Mouse (Mus musculus) CH12.LX (cell line): ENCODE data around the gene Slc23a4. TPM values are rescaled to one million over a fixed set of nuclear protein-coding genes. Genes with fewer than 3 reads are reported as not detected.

ENCODE experiments used
- DNase-seq: peaks from one replicate; pipeline ENCODE4 v3.0.0-alpha.2; 2013; ENCODE audit errors: extremely low read depth
- H3K27ac ChIP-seq: 2 replicates; pipeline ENCODE4 v1.5.1; 2012; ENCODE audit warnings: low read depth, mild to moderate bottlenecking, control low read depth, moderate library complexity; ENCODE audit not compliant: insufficient read depth
- H3K27me3 ChIP-seq: replicated peaks from 2 replicates; pipeline ENCODE3; 2012; ENCODE audit warnings: inconsistent platforms
- H3K36me3 ChIP-seq, 2 experiments: replicated peaks in 1 of 2; 2 replicates each; pipeline versions ENCODE3 to v1.6.1; 2012; ENCODE audit warnings: inconsistent platforms in 1 of 2, low read length in 1 of 2, mild to moderate bottlenecking in 1 of 2, mixed read lengths in 1 of 2, moderate library complexity in 1 of 2; ENCODE audit not compliant: control insufficient read depth in 1 of 2, insufficient read depth in 1 of 2
- H3K4me1 ChIP-seq, 2 experiments: 2 replicates each; pipeline ENCODE4 v1.6.1; 2012; ENCODE audit warnings: inconsistent platforms in 1 of 2, moderate library complexity in 1 of 2; ENCODE audit not compliant: insufficient read depth in 2 of 2, control insufficient read depth in 1 of 2
- H3K4me2 ChIP-seq: 2 replicates; pipeline ENCODE4 v1.6.1; 2012; ENCODE audit warnings: low read depth, mild to moderate bottlenecking, control low read depth; ENCODE audit not compliant: poor library complexity, insufficient read depth, severe bottlenecking
- H3K4me3 ChIP-seq, 3 experiments: fragments of 150-350 bp in 1 of 3; sonication (generic) in 1 of 3; replicated peaks in 1 of 3; 2 replicates each; pipeline versions ENCODE3 to v1.5.1; 2011 to 2012; ENCODE audit warnings: low read depth in 2 of 3, low read length in 2 of 3, mild to moderate bottlenecking in 2 of 3, moderate library complexity in 2 of 3, control low read depth in 1 of 3, improper control_type of control experiment in 1 of 3, inconsistent platforms in 1 of 3, mixed read lengths in 1 of 3; ENCODE audit not compliant: poor library complexity in 1 of 3
- H3K79me2 ChIP-seq: replicated peaks from 2 replicates; pipeline ENCODE4 v1.6.1; 2012; ENCODE audit warnings: mild to moderate bottlenecking, moderate library complexity; ENCODE audit not compliant: control insufficient read depth, poor library complexity, insufficient read depth, severe bottlenecking; ENCODE audit errors: extremely low read depth
- H3K9ac ChIP-seq: 2 replicates; pipeline ENCODE4 v1.6.1; 2012; ENCODE audit warnings: low read depth, mild to moderate bottlenecking, control low read depth, moderate library complexity; ENCODE audit not compliant: insufficient read depth
- H3K9me3 ChIP-seq: replicated peaks from 2 replicates; pipeline ENCODE3; 2012; ENCODE audit warnings: low read length, inconsistent platforms, mixed read lengths
- CHD2 ChIP-seq: IDR thresholded peaks from 2 replicates; pipeline ENCODE4 v1.6.1; 2011; ENCODE audit warnings: low read length, improper control_type of control experiment
- CTCF ChIP-seq, 2 experiments: IDR thresholded peaks in 1 of 2; conservative IDR thresholded peaks in 1 of 2; 2 replicates each; pipeline ENCODE4 v1.5.1; 2011 to 2012; ENCODE audit warnings: low read depth in 2 of 2, low read length in 2 of 2, improper control_type of control experiment in 1 of 2, inconsistent platforms in 1 of 2, mild to moderate bottlenecking in 1 of 2, moderate library complexity in 1 of 2
- E2F4 ChIP-seq: IDR thresholded peaks from 2 replicates; pipeline ENCODE4 v1.6.1; 2011; ENCODE audit warnings: low read depth, low read length, improper control_type of control experiment; ENCODE audit not compliant: insufficient replicate concordance
- IRF4 ChIP-seq: IDR thresholded peaks from 2 replicates; pipeline ENCODE4 v1.6.1; 2014; ENCODE audit warnings: low read depth, mild to moderate bottlenecking, inconsistent platforms, low read length, improper control_type of control experiment
- JUND ChIP-seq: conservative IDR thresholded peaks from 2 replicates; pipeline ENCODE4 v1.6.1; 2011; ENCODE audit warnings: low read depth, low read length, improper control_type of control experiment
- MXI1 ChIP-seq: IDR thresholded peaks from 2 replicates; pipeline ENCODE4 v1.6.1; 2011; ENCODE audit warnings: mild to moderate bottlenecking, low read depth, low read length, improper control_type of control experiment
- NRF1 ChIP-seq: IDR thresholded peaks from 2 replicates; pipeline ENCODE4 v1.6.1; 2014; ENCODE audit warnings: low read depth, mild to moderate bottlenecking, inconsistent platforms, low read length, improper control_type of control experiment, moderate library complexity
- PAX5 ChIP-seq: IDR thresholded peaks from 2 replicates; pipeline ENCODE4 v1.6.1; 2012; ENCODE audit warnings: low read length, inconsistent platforms, mixed read lengths
- SIN3A ChIP-seq: IDR thresholded peaks from 2 replicates; pipeline ENCODE4 v1.6.1; 2012; ENCODE audit warnings: low read length, improper control_type of control experiment, inconsistent platforms
- USF2 ChIP-seq: conservative IDR thresholded peaks from 2 replicates; pipeline ENCODE4 v1.6.1; 2011; ENCODE audit warnings: low read depth, low read length, improper control_type of control experiment
- dilution Hi-C: fragments of 300-500 bp; cut with MboI; formaldehyde crosslinking; loops from 2 replicates; pipeline ENCODE4 v1.14.3; 2020; ENCODE audit warnings: low sequenced_read_pairs; ENCODE audit not compliant: extremely low pct_unique_long_range_greater_than_20kb, extremely low pct_ligation_motif_present
- in situ Hi-C: fragments of 300-500 bp; cut with MboI; formaldehyde crosslinking; loops from 3 replicates; pipeline ENCODE4 v1.14.3; 2019; ENCODE audit warnings: low sequenced_read_pairs, low pct_ligation_motif_present, low pct_unique_long_range_greater_than_20kb, mixed read lengths
- polyA plus RNA-seq: library from polyadenylated mRNA; unstranded; fragments of >175 nt; gene quantifications from 2 replicates; pipeline ENCODE4 v1.2.1, GENCODE M21; 2012; ENCODE audit warnings: low read depth; ENCODE audit not compliant: insufficient read length
- total RNA-seq, 2 experiments: library from RNA; depleted of rRNA; stranded (reverse); fragments of 300-350 nt in 1 of 2; fragments of >200 nt in 1 of 2; gene quantifications; 2 replicates each; pipeline ENCODE4 v1.2.3; 2012 to 2014

Slc23a4 gene
- total and polyA plus RNA-seq, 3 experiments: 0.21 to 0.30 (median 0.27) TPM

GRCm38 (mm10) chr6:34906125-34906524 lies 82.1 kb downstream of the Slc23a4 start:
- no peak for DNase-seq
- no peak for TF ChIP-seq NRF1
- no peak for TF ChIP-seq E2F4
- peak in 1 of 2 experiments; percentile 31; a peak in 2 of 4 replicates for TF ChIP-seq CTCF (conservative IDR thresholded peaks at IDR 0.05 in 1 of 2, IDR thresholded peaks at IDR 0.05 in 1 of 2; ENCODE audit: low read depth in 2 of 2, low read length in 2 of 2)
- no peak for TF ChIP-seq IRF4
- Histone ChIP-seq H3K79me2 (peaks cover 6% of the 10 kb centered on the region), H3K9ac (no peak overlapping the region), H3K9me3 (no peaks in the 10 kb centered on the region), H3K27ac (no peak overlapping the region), H3K4me1 (peaks cover 10 to 51% of the 10 kb centered on the region in 2 experiments), H3K4me3 (no peak overlapping the region), H3K36me3 (peaks cover 32 to 75% of the 10 kb centered on the region in 2 experiments), H3K4me2 (no peak overlapping the region), H3K27me3 (no peaks in the 10 kb centered on the region)
- dilution Hi-C loops (no loop called here), in situ Hi-C loops (no loop called here)

GRCm38 (mm10) chr6:34904361-34904760 lies 83.8 kb downstream of the Slc23a4 start:
- peaks cover 10 to 46% of the 10 kb centered on the region in 2 experiments for H3K4me1 ChIP-seq
- H3K9ac ChIP-seq: no peak overlapping the region
- in situ Hi-C loops (no loop called here), dilution Hi-C loops (no loop called here)
- H3K9me3 ChIP-seq: no peaks in the 10 kb centered on the region
- TF ChIP-seq SIN3A (no peak), JUND (no peak), PAX5 (no peak)
- no peak overlapping the region for H3K4me3 ChIP-seq
- no peak overlapping the region for H3K27ac ChIP-seq
- H3K36me3 ChIP-seq: peaks cover 38 to 91% of the 10 kb centered on the region in 2 experiments
- no peaks in the 10 kb centered on the region for H3K27me3 ChIP-seq
- DNase-seq: no peak
- no peak overlapping the region for H3K4me2 ChIP-seq
- peaks cover under 1% of the 10 kb centered on the region for H3K79me2 ChIP-seq

GRCm38 (mm10) chr6:34903851-34904250 lies 84.4 kb downstream of the Slc23a4 start:
- H3K4me1 ChIP-seq: peaks cover 10 to 41% of the 10 kb centered on the region in 2 experiments
- TF ChIP-seq USF2: no peak
- TF ChIP-seq MXI1: no peak
- no peak for TF ChIP-seq CHD2
- TF ChIP-seq JUND: no peak
- TF ChIP-seq PAX5: no peak
- no peak overlapping the region for H3K4me2 ChIP-seq
- no peak overlapping the region for H3K27ac ChIP-seq
- H3K79me2 ChIP-seq: no peaks in the 10 kb centered on the region; the same call in 1 of the 2 replicates
- H3K9ac ChIP-seq: no peak overlapping the region
- no peak overlapping the region for H3K4me3 ChIP-seq
- no peaks in the 10 kb centered on the region for H3K27me3 ChIP-seq
- dilution Hi-C loops: no loop called here
- DNase-seq: no peak
- in situ Hi-C loops: no loop called here
- no peaks in the 10 kb centered on the region for H3K9me3 ChIP-seq
- H3K36me3 ChIP-seq: peaks cover 43 to 93% of the 10 kb centered on the region in 2 experiments
